Mouse (Mus musculus): Measurements from ENCODE around the gene Carns1. TPM values are rescaled to one million over a fixed set of nuclear protein-coding genes. Genes with fewer than 3 reads are reported as not detected.

The Carns1 gene
- total and polyA plus RNA-seq, 2 experiments from 2014 or later = 20.6 to 119 TPM

- TF ChIP-seq CTCF (IDR thresholded peaks at IDR 0.05; ENCODE audit: low read depth) (no peak), EP300 (IDR thresholded peaks at IDR 0.05; ENCODE audit: low read depth) (no peak)
- no peak for ATAC-seq (ENCODE audit: insufficient read depth, low read depth)
- no peak within 1 kb of the TSS for H3K4me3 ChIP-seq (ENCODE audit: low read depth, low read length)
- peak within 1 kb of the TSS; percentile 2; the same call in 1 of the 2 replicates for H3K27ac ChIP-seq (ENCODE audit: low read depth)
- DNase-seq (ENCODE audit: low spot score) = no peak
- H3K4me1 ChIP-seq (ENCODE audit: control insufficient read depth, insufficient read depth) = 0 out of 2 replicates have a peak, but pooled peaks cover 3% of the 10 kb centered on the region
- no peaks in the 10 kb centered on the region for H3K27me3 ChIP-seq (ENCODE audit: control insufficient read depth, insufficient read depth, low read length)
- no peaks in the 10 kb centered on the region for H3K36me3 ChIP-seq (replicated peaks; ENCODE audit: control insufficient read depth, insufficient read depth, low read length)
- H3K4me2 ChIP-seq (ENCODE audit: low read depth, low read length) = no peak within 1 kb of the TSS
- WGBS = 71% methylated on average over 7 of the region's 7 CpGs
- no peak within 1 kb of the TSS for H3K9ac ChIP-seq (replicated peaks; ENCODE audit: low read depth, low read length)
- no peaks in the 10 kb centered on the region for H3K9me3 ChIP-seq (replicated peaks; ENCODE audit: control insufficient read depth, low read length)
Observed at GRCm38 (mm10) chr19:4143759-4144268, 31.5 kb downstream of the Carns1 start, which contains the start of gene Cabp4. Gene Cabp4 (minus strand): TSS chr19:4144033.

- H3K9ac ChIP-seq (replicated peaks; ENCODE audit: low read depth, low read length) = no peak overlapping the region
- no peak overlapping the region for H3K4me2 ChIP-seq (ENCODE audit: low read depth, low read length)
- no peaks in the 10 kb centered on the region for H3K27me3 ChIP-seq (ENCODE audit: control insufficient read depth, insufficient read depth, low read length)
- ATAC-seq (ENCODE audit: insufficient read depth, low read depth) = no peak
- H3K27ac ChIP-seq (ENCODE audit: low read depth) = no peak overlapping the region
- no peaks in the 10 kb centered on the region for H3K36me3 ChIP-seq (replicated peaks; ENCODE audit: control insufficient read depth, insufficient read depth, low read length)
- no peak overlapping the region for H3K4me3 ChIP-seq (ENCODE audit: low read depth, low read length)
- no peak for DNase-seq (ENCODE audit: low spot score)
- 87% methylated on average over 18 of the region's 18 CpGs for WGBS
- no peaks in the 10 kb centered on the region for H3K9me3 ChIP-seq (replicated peaks; ENCODE audit: control insufficient read depth, low read length)
- no peak for TF ChIP-seq CTCF (IDR thresholded peaks at IDR 0.05; ENCODE audit: low read depth)
- no peak for TF ChIP-seq EP300 (IDR thresholded peaks at IDR 0.05; ENCODE audit: low read depth)
- H3K4me1 ChIP-seq (ENCODE audit: control insufficient read depth, insufficient read depth) = no peaks in the 10 kb centered on the region
Observed at GRCm38 (mm10) chr19:4142416-4143173, 32.7 kb downstream of the Carns1 start.

GRCm38 (mm10) chr19:4140147-4140546 lies 35.1 kb downstream of the Carns1 start:
- H3K27ac ChIP-seq (ENCODE audit: low read depth) = no peak overlapping the region
- no peaks in the 10 kb centered on the region for H3K9me3 ChIP-seq (replicated peaks; ENCODE audit: control insufficient read depth, low read length)
- ATAC-seq (ENCODE audit: insufficient read depth, low read depth) (no peak), DNase-seq (ENCODE audit: low spot score) (no peak)
- no peak overlapping the region for H3K4me2 ChIP-seq (ENCODE audit: low read depth, low read length)
- no peak overlapping the region for H3K9ac ChIP-seq (replicated peaks; ENCODE audit: low read depth, low read length)
- H3K27me3 ChIP-seq (ENCODE audit: control insufficient read depth, insufficient read depth, low read length) = no peaks in the 10 kb centered on the region
- H3K4me1 ChIP-seq (ENCODE audit: control insufficient read depth, insufficient read depth) = no peaks in the 10 kb centered on the region
- 69% methylated on average over 6 of the region's 6 CpGs for WGBS
- H3K36me3 ChIP-seq (replicated peaks; ENCODE audit: control insufficient read depth, insufficient read depth, low read length) = no peaks in the 10 kb centered on the region
- no peak for TF ChIP-seq CTCF (IDR thresholded peaks at IDR 0.05; ENCODE audit: low read depth)
- TF ChIP-seq EP300 (IDR thresholded peaks at IDR 0.05; ENCODE audit: low read depth) = no peak
- no peak overlapping the region for H3K4me3 ChIP-seq (ENCODE audit: low read depth, low read length)

GRCm38 (mm10) chr19:4139446-4139845 lies 35.8 kb downstream of the Carns1 start, which contains the start of gene Gpr152:
Gene Gpr152 (plus strand): TSS chr19:4139787.
- H3K9me3 ChIP-seq (replicated peaks; ENCODE audit: control insufficient read depth, low read length) = no peaks in the 10 kb centered on the region
- H3K9ac ChIP-seq (replicated peaks; ENCODE audit: low read depth, low read length) = no peak within 1 kb of the TSS
- no peak within 1 kb of the TSS for H3K4me3 ChIP-seq (ENCODE audit: low read depth, low read length)
- H3K27me3 ChIP-seq (ENCODE audit: control insufficient read depth, insufficient read depth, low read length) = no peaks in the 10 kb centered on the region
- TF ChIP-seq CTCF (IDR thresholded peaks at IDR 0.05; ENCODE audit: low read depth) = no peak
- no peak for TF ChIP-seq EP300 (IDR thresholded peaks at IDR 0.05; ENCODE audit: low read depth)
- no peak within 1 kb of the TSS for H3K4me2 ChIP-seq (ENCODE audit: low read depth, low read length)
- DNase-seq (ENCODE audit: low spot score) (no peak), ATAC-seq (ENCODE audit: insufficient read depth, low read depth) (no peak)
- no peaks in the 10 kb centered on the region for H3K36me3 ChIP-seq (replicated peaks; ENCODE audit: control insufficient read depth, insufficient read depth, low read length)
- H3K4me1 ChIP-seq (ENCODE audit: control insufficient read depth, insufficient read depth) = no peaks in the 10 kb centered on the region
- WGBS = 73% methylated on average over 2 of the region's 2 CpGs
- no peak within 1 kb of the TSS for H3K27ac ChIP-seq (ENCODE audit: low read depth)

GRCm38 (mm10) chr19:4137913-4138312 lies 37.4 kb downstream of the Carns1 start:
- DNase-seq (ENCODE audit: low spot score) (no peak), ATAC-seq (ENCODE audit: insufficient read depth, low read depth) (no peak)
- peaks cover 4% of the 10 kb centered on the region for H3K36me3 ChIP-seq (replicated peaks; ENCODE audit: control insufficient read depth, insufficient read depth, low read length)
- no peaks in the 10 kb centered on the region for H3K4me1 ChIP-seq (ENCODE audit: control insufficient read depth, insufficient read depth)
- H3K4me2 ChIP-seq (ENCODE audit: low read depth, low read length) = no peak overlapping the region
- no peak overlapping the region for H3K9ac ChIP-seq (replicated peaks; ENCODE audit: low read depth, low read length)
- no peak overlapping the region for H3K4me3 ChIP-seq (ENCODE audit: low read depth, low read length)
- no peaks in the 10 kb centered on the region for H3K9me3 ChIP-seq (replicated peaks; ENCODE audit: control insufficient read depth, low read length)
- 82% methylated on average over 5 of the region's 5 CpGs for WGBS
- H3K27ac ChIP-seq (ENCODE audit: low read depth) = no peak overlapping the region
- no peaks in the 10 kb centered on the region for H3K27me3 ChIP-seq (ENCODE audit: control insufficient read depth, insufficient read depth, low read length)
- TF ChIP-seq EP300 (IDR thresholded peaks at IDR 0.05; ENCODE audit: low read depth) (no peak), CTCF (IDR thresholded peaks at IDR 0.05; ENCODE audit: low read depth) (no peak)

All from heart, postnatal 0 days (tissue).